Mouse (Mus musculus) ES-E14 (cell line): ENCODE results near the gene Gstp3.

Experiments
- HCFC1 ChIP-seq: IDR thresholded peaks from 2 replicates; pipeline ENCODE4 v1.6.1; 2012; ENCODE audit warnings: low read length, inconsistent platforms, borderline replicate concordance; ENCODE audit not compliant: insufficient read depth
- MAFK ChIP-seq: IDR thresholded peaks from 2 replicates; pipeline ENCODE4 v1.6.1; 2014; ENCODE audit warnings: mild to moderate bottlenecking, low read depth, low read length, inconsistent platforms; ENCODE audit not compliant: insufficient read depth
- ZNF384 ChIP-seq: IDR thresholded peaks from 2 replicates; pipeline ENCODE4 v1.6.1; 2012; ENCODE audit warnings: low read depth, low read length, inconsistent platforms

GRCm38 (mm10) chr19:4068717-4069410 is 9.5 kb upstream of the Gstp3 start:
- no peak for TF ChIP-seq ZNF384
- no peak for TF ChIP-seq MAFK
- no peak for TF ChIP-seq HCFC1
